Mouse (Mus musculus) neural tube, embryonic 11.5 days (tissue): ENCODE measurements at regions not wholly inside any gene's neighbourhood (a gene's known extent, or its start where the extent isn't known, plus 50 kb on each side); places are given as distances from the start of the nearest gene placed in this dataset.

ENCODE experiments used
- ATAC-seq: fragments of 200-750 bp; cut with Nextera tagmentation; 2 replicates; pipeline ENCODE4 v1.8.0; 2017; ENCODE audit warnings: moderate number of reproducible peaks, mild to moderate bottlenecking, moderate TSS enrichment, moderate library complexity; ENCODE audit not compliant: insufficient read depth, low FRiP score, low TSS enrichment
- DNase-seq: peaks from one replicate; pipeline ENCODE4 v3.0.0-alpha.2; 2015; ENCODE audit warnings: low spot score
- H3K27ac ChIP-seq: fragments of 300-500 bp; sonication (generic); 2 replicates; pipeline ENCODE4 v1.5.1; 2014; ENCODE audit warnings: low read depth, mild to moderate bottlenecking, low read length
- H3K27me3 ChIP-seq: fragments of 300-500 bp; sonication (generic); 2 replicates; pipeline ENCODE4 v1.6.1; 2014; ENCODE audit warnings: mild to moderate bottlenecking, low read length, mixed read lengths; ENCODE audit not compliant: control insufficient read depth, insufficient read depth
- H3K36me3 ChIP-seq: fragments of 300-500 bp; sonication (generic); 2 replicates; pipeline ENCODE4 v1.6.1; 2014; ENCODE audit warnings: mild to moderate bottlenecking, low read length, moderate library complexity, mixed read lengths; ENCODE audit not compliant: control insufficient read depth, insufficient read depth
- H3K4me1 ChIP-seq: fragments of 300-500 bp; sonication (generic); 2 replicates; pipeline ENCODE4 v1.6.1; 2014; ENCODE audit warnings: low read length, mixed read lengths; ENCODE audit not compliant: control insufficient read depth, insufficient read depth
- H3K4me2 ChIP-seq: fragments of 300-500 bp; sonication (generic); 2 replicates; pipeline ENCODE4 v1.6.1; 2014; ENCODE audit warnings: low read depth, mild to moderate bottlenecking, moderate library complexity
- H3K4me3 ChIP-seq: fragments of 300-500 bp; sonication (generic); 2 replicates; pipeline ENCODE4 v1.5.1; 2014; ENCODE audit warnings: low read depth, low read length
- H3K9ac ChIP-seq: fragments of 300-500 bp; sonication (generic); 2 replicates; pipeline ENCODE4 v1.6.1; 2014; ENCODE audit warnings: mild to moderate bottlenecking, low read length
- H3K9me3 ChIP-seq: fragments of 300-500 bp; sonication (generic); 2 replicates; pipeline ENCODE4 v1.6.1; 2016; ENCODE audit warnings: low read length; ENCODE audit not compliant: control insufficient read depth
- WGBS: fragments of 180-500 bp; shearing (Covaris S2); extraction: QIAGEN DNeasy Blood & Tissue Kit; methylation state at CpG from one replicate; pipeline ENCODE4 v1.1.7; 2014; 5-methylcytosine and 5-hydroxymethylcytosine counted together

DNA sequence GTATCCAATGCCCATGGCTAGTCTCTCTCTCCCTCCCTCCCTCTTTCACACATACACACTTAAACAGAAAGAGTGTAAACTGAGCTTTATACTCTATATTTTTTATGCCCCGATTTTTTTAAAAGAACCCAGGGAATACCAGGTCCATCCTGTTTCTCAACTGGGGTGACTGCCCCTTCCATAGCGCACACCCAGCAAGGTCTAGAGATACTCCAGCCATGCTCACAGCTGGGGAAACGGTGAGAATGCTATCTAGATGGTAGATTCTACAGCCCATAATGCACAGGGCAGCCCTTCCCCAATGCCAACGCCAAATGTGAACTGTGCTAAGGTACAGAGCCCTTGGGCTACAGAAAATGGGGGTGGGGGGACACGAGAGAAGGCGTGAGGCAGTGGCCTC, 51.2 kb upstream of the Tln2 start:
- no peak for DNase-seq
- no peak overlapping the region for H3K9ac ChIP-seq
- H3K36me3 ChIP-seq, result no peaks in the 10 kb centered on the region
- ATAC-seq, result no peak
- no peaks in the 10 kb centered on the region for H3K27me3 ChIP-seq
- no peak overlapping the region for H3K4me2 ChIP-seq
- no peak overlapping the region for H3K27ac ChIP-seq
- no peak overlapping the region for H3K4me3 ChIP-seq
- no peaks in the 10 kb centered on the region for H3K9me3 ChIP-seq
- WGBS, result 93% methylated on average over 6 of the region's 6 CpGs
- H3K4me1 ChIP-seq, result no peaks in the 10 kb centered on the region

DNA sequence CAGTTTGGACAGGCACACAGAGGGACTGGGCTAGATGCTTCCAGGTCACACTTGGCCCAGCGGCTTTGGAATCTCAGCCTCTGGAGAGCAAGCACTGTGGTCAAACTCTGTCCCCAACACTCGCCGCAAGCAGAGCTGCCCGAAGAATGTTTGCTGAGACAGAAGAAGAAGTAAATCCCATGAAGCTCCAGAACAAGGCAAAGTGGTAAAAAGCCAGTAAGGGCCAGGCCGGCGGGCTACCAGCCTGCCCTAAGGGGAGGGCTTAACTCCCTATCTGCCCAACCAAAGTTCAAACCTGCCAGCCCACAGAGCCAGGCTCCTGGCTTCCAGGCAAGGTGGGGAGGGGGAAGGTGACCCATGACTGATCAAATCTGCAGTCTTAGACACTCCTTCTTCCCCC, 52.2 kb upstream of the Tln2 start:
- WGBS, result 96% methylated on average over 6 of the region's 6 CpGs
- no peak overlapping the region for H3K27ac ChIP-seq
- DNase-seq, result no peak
- H3K4me3 ChIP-seq, result no peak overlapping the region
- H3K9ac ChIP-seq, result no peak overlapping the region
- no peaks in the 10 kb centered on the region for H3K4me1 ChIP-seq
- H3K4me2 ChIP-seq, result no peak overlapping the region
- no peaks in the 10 kb centered on the region for H3K9me3 ChIP-seq
- no peaks in the 10 kb centered on the region for H3K27me3 ChIP-seq
- no peak for ATAC-seq
- H3K36me3 ChIP-seq, result no peaks in the 10 kb centered on the region

DNA sequence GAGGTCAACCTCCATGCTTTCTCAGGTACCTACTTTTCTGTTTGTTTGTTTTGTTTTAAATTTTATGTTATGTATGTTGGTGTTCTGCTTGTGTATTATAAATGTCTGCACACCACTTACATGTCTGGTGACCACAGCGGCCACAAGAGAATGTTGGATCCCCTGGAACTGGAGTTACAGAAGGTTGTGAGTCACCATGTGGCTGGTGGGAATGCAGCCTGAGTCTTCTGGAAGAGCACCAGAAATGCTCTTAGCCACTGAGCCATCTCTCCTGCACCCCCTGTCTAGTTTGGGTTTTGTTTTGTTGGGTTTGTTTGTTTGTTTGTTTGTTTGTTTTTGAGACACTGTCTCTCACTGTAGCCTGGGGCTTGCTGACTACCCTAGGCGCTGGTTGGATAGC, 52.6 kb upstream of the Tln2 start:
- H3K4me3 ChIP-seq, result no peak overlapping the region
- 80% methylated on average over 2 of the region's 2 CpGs for WGBS
- no peak for ATAC-seq

GRCm38 (mm10) chr9:67614068-67614727, 54.7 kb upstream of the Tln2 start:
- Histone ChIP-seq H3K4me1 (no peaks in the 10 kb centered on the region), H3K9me3 (no peaks in the 10 kb centered on the region), H3K36me3 (no peaks in the 10 kb centered on the region), H3K4me2 (no peak overlapping the region), H3K27ac (no peak overlapping the region), H3K9ac (no peak overlapping the region), H3K27me3 (no peaks in the 10 kb centered on the region), H3K4me3 (no peak overlapping the region)
- 79% methylated on average over 2 of the region's 2 CpGs for whole genome bisulfite sequencing
- ATAC-seq, result no peak
- DNase-seq, result no peak

More for the DNA sequence above, 52.6 kb upstream of the Tln2 start:
- Histone ChIP-seq H3K4me1 (no peaks in the 10 kb centered on the region), H3K27ac (no peak overlapping the region), H3K36me3 (no peaks in the 10 kb centered on the region), H3K4me2 (no peak overlapping the region), H3K9me3 (no peaks in the 10 kb centered on the region), H3K27me3 (no peaks in the 10 kb centered on the region), H3K9ac (no peak overlapping the region)
- no peak for DNase-seq

DNA sequence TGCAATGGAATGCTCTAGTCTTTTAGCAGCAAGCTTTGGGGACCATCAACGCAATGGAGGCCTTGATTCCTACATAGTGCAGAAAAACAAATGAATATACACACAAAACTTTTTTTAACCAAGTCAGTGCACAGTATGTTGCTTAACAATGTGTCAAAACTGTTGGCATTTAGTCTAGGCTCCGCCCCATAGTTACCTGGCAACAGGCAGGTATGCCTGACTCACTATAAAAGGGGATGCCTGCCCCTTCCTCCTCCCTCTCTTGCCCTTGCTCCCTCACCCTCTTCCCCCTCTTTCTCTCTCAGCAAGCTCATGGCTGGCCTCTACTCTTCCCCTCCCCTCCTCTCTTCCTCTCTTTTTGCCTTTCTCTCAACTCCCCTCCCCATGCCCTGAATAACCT, 56.7 kb upstream of the Tln2 start:
- WGBS, result 97% methylated on average over 2 of the region's 2 CpGs
- Histone ChIP-seq H3K4me3 (no peak overlapping the region), H3K9me3 (no peaks in the 10 kb centered on the region), H3K27me3 (no peaks in the 10 kb centered on the region), H3K27ac (no peak overlapping the region), H3K36me3 (no peaks in the 10 kb centered on the region), H3K4me2 (no peak overlapping the region), H3K9ac (no peak overlapping the region), H3K4me1 (no peaks in the 10 kb centered on the region)
- DNase-seq (no peak), ATAC-seq (no peak)

- 57% methylated on average over 14 of the region's 14 CpGs for WGBS
- no peak overlapping the region for H3K27ac ChIP-seq
- no peak overlapping the region for H3K4me3 ChIP-seq
- no peaks in the 10 kb centered on the region for H3K27me3 ChIP-seq
- H3K9ac ChIP-seq, result no peak overlapping the region
- no peaks in the 10 kb centered on the region for H3K36me3 ChIP-seq
- H3K9me3 ChIP-seq, result no peaks in the 10 kb centered on the region
- DNase-seq, result peak; percentile 22
- no peaks in the 10 kb centered on the region for H3K4me1 ChIP-seq
- no peak for ATAC-seq
- no peak overlapping the region for H3K4me2 ChIP-seq
These were observed 58.1 kb upstream of the Tln2 start for GRCm38 (mm10) chr9:67617341-67618217.

DNA sequence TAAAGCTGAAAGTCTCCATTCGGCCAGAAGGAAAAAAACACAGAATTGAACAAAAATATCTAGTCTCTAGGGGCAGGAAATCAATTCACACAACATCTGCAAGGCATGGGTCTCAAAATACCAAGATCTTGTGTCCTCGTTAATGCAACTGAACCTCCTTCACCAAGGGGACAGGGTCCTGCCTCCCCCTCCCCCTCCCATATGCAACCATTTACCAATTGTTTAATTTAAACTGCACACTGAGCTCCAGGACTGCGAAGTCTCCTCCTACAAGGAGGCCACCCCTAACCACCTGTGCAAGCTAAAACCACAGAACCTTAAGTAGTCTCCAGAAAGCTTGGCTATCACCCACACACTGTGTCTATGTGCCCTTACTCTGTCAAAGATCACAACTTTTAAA, 61.4 kb upstream of the Tln2 start:
- no peaks in the 10 kb centered on the region for H3K9me3 ChIP-seq
- H3K27ac ChIP-seq, result no peak overlapping the region
- H3K4me1 ChIP-seq, result no peaks in the 10 kb centered on the region
- WGBS, result 62% methylated on average over 3 of the region's 3 CpGs
- H3K36me3 ChIP-seq, result no peaks in the 10 kb centered on the region
- no peak overlapping the region for H3K9ac ChIP-seq
- no peaks in the 10 kb centered on the region for H3K27me3 ChIP-seq
- ATAC-seq (no peak), DNase-seq (no peak)
- H3K4me2 ChIP-seq, result no peak overlapping the region
- H3K4me3 ChIP-seq, result no peak overlapping the region

GRCm38 (mm10) chr9:67627196-67627595, 67.7 kb upstream of the Tln2 start:
- Histone ChIP-seq H3K4me2 (no peak overlapping the region), H3K4me3 (no peak overlapping the region), H3K27me3 (no peaks in the 10 kb centered on the region; the same call in 1 of the 2 replicates), H3K9ac (no peak overlapping the region), H3K9me3 (no peaks in the 10 kb centered on the region), H3K4me1 (0 out of 2 replicates have a peak, but pooled peaks cover under 1% of the 10 kb centered on the region), H3K27ac (no peak overlapping the region), H3K36me3 (no peaks in the 10 kb centered on the region)
- no peak for ATAC-seq
- WGBS, result 82% methylated on average over 2 of the region's 2 CpGs
- DNase-seq, result no peak

DNA sequence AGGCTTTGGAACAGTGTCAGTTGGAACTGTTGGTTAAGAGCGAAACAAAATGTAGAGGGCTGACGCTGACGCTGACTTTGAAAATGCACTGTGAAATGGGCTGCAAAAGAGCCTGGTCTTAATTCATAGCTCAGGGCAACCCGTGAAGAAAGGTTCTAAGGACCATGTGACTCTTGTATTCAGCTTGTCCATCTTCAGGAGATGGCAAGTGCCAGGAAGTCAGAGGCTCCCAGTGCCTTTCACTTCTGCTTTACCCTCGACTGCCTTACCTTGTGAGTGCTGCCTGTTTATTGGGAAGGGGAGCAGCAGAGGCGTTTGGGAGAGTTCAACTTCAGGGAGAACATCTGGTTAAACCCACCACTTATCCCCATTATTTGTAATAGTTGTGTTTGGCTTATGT, 70.1 kb upstream of the Tln2 start:
- Histone ChIP-seq H3K27me3 (no peaks in the 10 kb centered on the region; the same call in 1 of the 2 replicates), H3K9ac (no peak overlapping the region), H3K9me3 (no peaks in the 10 kb centered on the region), H3K4me1 (0 out of 2 replicates have a peak, but pooled peaks cover 3% of the 10 kb centered on the region), H3K4me2 (no peak overlapping the region), H3K4me3 (no peak overlapping the region), H3K27ac (no peak overlapping the region), H3K36me3 (no peaks in the 10 kb centered on the region)
- WGBS, result 33% methylated on average over 6 of the region's 6 CpGs
- DNase-seq (no peak), ATAC-seq (no peak)
